Mouse (Mus musculus) cortical plate, adult 2 months (tissue): ENCODE results near the gene Hs6st1.

Experiments used
- CTCF ChIP-seq: fragments of 200-500 bp; IDR thresholded peaks from 2 replicates; pipeline ENCODE4 v1.5.1; 2011; ENCODE audit warnings: mild to moderate bottlenecking, control low read depth, low read length; ENCODE audit not compliant: insufficient read depth; ENCODE audit errors: extremely low read depth
- POLR2A ChIP-seq: fragments of 200-500 bp; IDR thresholded peaks from 2 replicates; pipeline ENCODE4 v1.6.1; 2011; ENCODE audit warnings: mild to moderate bottlenecking, low read length, control low read depth; ENCODE audit not compliant: insufficient read depth; ENCODE audit errors: extremely low read depth

DNA sequence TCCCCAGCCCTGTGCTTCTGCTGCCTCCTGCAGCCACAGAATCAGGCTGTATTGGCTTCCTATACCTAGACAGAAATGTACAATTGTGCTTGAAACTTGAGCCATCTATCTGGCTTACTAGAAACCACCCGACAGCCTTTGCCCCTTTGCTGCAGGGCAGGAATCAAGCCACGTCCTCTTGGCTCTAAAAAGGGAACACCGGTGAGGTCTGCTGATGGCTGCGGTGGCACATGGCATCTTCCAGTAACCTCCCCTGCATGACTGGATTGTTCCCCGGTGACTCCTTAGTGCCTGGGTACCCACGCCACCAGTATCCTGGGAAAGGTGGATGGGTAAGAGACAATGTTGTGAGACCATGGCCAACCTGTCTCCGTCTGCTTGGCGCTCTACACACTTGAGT lies 5.4 kb downstream of the Hs6st1 start:
- no peak for TF ChIP-seq CTCF
- no peak for TF ChIP-seq POLR2A
